Mouse (Mus musculus) bone marrow, adult 2 months (tissue): ENCODE results near the gene Lsm4.

Experiments used
- CTCF ChIP-seq: fragments of 200-500 bp; IDR thresholded peaks from 2 replicates; pipeline ENCODE4 v1.5.1; 2011; ENCODE audit warnings: low read length, control low read depth; ENCODE audit not compliant: control insufficient read depth, insufficient read depth
- POLR2A ChIP-seq: fragments of 200-500 bp; IDR thresholded peaks from 2 replicates; pipeline ENCODE4 v1.6.1; 2011; ENCODE audit warnings: low read depth, mild to moderate bottlenecking, control low read depth, low read length, borderline replicate concordance; ENCODE audit not compliant: control insufficient read depth

DNA sequence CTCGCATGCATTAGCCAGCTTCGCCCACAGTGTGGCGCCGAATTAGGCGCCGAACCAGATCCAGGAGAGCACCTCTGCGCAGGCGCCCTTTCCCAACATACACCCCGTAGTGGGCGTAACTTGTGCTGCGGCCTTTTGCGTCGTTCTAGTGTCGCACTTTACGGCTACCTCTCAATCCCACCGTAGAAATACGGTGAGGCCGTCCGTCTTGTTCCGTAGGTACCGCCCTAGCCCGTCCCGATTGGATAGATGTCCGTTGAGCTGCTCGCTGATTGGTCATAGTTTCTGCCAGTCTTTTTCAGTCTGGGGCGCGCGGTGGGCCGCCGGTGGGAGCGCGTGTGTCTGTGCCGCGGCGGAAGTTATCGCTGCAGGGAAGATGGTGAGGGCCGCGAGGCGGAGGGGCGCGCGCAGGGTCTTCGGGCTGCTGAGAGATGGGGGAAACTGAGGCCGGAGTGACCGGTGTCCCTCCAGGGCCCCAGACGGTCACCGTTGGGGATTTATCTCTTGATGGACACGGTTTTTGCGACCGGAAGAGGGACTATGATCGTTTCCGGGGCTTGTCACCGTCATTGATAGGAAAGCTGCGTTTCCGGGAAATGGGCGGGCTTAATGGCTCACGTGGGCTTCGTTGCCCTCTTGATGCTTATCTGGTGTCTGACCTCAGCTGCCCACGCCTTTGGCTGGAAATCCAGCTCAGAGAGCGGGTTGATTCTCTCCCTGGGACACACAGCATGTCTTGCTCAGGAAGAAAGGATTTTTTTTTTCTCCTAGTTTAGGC lies at the start of gene Lsm4:
- TF ChIP-seq CTCF (peak; percentile 92), POLR2A (no peak; the same call in 1 of the 2 replicates)
